Mouse (Mus musculus): Measurements from ENCODE around the gene Tnfaip8l3.
"Not testable (repeated sequence)": the region's sequence is repeated elsewhere in the genome, so short reads cannot be mapped to it uniquely, and the experiment has no call there.

Tnfaip8l3 gene

DNA sequence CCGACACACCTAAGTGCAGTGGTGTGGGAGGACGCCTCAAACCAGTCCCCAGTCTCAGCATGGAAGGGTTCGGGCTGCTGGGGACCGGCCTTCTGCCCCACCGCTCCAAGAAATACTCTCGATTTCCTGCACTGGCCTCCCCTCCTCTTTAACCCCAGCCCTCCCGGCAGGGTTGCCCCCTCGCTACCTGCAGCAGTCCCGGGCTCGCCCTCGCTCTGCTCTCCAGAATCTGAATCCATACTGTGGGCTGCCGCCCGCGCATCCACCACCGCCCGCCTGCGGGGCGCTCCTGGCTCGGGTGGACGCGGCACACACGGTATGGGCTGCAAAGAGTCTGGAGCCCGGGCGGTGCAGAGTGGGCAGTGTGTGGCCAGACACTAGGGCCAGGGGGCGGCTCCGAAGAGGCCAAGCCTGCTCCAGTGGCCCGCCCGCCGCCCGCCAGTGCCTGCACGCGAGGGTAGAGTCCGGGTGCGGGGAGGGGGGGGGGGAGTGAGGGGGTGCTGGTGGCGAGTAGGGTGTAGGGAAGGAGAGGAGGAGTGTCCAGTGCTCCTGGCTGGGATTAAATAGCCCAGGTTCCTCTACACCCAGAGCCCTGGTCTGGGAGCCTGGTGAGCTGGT lies at the start of gene Tnfaip8l3:
Tnfaip8l3 (minus strand) TSS at position 357 of the 618 bp plus-strand sequence.
- DNase-seq (ENCODE audit: low spot score in 2 of 2), result peak in 1 of 2 experiments; percentile 23

DNA sequence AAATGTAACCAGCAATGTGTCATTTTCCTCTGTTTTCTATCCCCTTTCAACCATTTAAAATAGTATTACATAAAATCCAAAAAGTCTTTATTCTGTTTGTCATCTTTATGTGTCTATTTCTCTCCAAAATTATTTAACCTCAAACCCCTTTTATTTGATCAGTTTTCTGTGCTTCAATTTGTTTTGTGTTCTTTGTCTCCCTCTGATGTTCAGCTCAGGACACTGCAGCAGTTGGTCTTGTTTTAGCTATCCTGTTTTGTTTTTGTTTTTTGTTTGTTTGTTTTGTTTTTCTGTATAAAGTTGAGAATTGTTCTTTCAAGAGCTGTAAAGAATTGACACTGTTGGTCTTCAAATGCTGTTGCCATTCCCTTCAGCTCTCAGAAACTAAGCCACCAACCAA lies 44.5 kb upstream of the Tnfaip8l3 start:
- DNase-seq (ENCODE audit: low spot score in 2 of 2), result peak; percentile 42 to 48

DNA sequence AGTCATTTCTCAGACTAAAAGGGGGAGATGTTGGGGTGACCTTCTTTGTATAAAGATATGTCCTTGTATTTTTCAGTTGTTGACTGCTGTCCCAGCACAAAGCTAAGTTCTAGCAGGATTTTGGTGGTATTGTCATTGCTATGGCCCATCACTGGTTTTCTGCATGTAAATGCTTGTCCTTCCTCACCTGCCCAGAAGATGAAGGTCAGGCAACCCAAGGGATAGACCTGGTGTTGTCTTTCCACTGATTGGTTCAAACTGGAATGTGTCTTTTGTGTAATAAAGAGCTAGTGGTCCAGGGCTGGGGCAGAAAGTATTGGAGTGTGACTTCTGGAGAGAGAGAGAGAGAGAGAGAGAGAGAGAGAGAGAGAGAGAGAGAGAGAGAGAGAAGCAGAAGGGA lies 30.4 kb upstream of the Tnfaip8l3 start:
- no peak for DNase-seq (ENCODE audit: low spot score in 2 of 2)

DNA sequence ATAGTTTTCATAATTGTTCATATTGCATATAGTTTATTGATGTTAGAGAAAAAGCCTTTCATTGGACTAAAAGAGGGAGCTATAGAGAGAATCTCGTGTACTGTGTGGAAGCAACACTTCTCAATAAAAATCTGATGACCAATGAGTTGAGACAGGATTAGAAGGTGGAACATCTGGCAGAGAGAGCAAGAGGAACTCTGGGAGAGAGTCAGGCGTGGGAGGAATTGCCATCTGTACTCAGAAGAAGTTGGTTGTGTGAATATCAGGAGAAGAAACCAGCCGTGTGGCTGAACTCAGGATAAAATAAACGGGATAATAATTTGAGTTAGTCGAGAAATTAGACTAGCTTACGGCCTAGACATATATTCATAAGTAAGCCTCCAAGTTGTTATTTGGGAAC lies 28.9 kb upstream of the Tnfaip8l3 start:
- peak; percentile 25 to 26 for DNase-seq (ENCODE audit: low spot score in 2 of 2)

DNA sequence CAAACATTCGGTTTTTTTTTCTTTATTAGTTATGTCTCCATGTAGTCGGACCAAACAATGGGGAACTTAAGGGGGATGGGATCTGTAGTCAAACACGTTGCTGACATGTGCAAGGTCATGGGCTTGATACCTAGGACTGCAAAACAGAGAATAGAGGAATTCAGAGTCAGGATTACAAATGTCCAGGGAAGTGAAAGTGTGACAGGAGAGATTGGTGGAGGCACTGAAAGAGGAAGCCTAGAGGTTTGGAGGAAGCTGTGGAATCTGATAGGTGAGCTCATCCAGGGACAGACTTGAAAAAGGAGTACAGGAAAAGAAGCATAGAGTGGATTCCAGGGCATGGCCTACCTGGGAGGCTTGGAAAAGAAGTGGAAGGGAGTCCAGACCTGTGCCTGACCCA lies 16.1 kb upstream of the Tnfaip8l3 start:
- no peak for DNase-seq (ENCODE audit: low spot score in 2 of 2)

DNA sequence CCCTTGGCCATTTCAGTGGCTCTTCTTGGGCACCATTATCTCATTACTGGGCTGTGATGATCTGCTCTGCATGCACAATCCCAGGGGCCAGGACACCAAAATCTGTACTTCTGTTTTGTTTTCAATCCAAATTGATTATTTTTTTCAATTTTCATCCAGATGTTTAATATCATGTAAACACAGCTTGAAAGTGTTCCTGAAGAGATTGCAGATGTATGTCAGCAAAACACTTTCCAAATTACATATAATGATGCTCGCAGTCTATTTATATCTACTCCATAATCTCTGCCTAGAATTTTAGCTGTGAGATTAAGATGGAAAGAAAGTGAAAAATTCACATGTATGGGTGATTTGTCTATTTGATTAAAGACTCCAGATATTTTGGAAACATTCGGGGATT lies 9.6 kb upstream of the Tnfaip8l3 start:
- no peak for DNase-seq (ENCODE audit: low spot score in 2 of 2)

DNA sequence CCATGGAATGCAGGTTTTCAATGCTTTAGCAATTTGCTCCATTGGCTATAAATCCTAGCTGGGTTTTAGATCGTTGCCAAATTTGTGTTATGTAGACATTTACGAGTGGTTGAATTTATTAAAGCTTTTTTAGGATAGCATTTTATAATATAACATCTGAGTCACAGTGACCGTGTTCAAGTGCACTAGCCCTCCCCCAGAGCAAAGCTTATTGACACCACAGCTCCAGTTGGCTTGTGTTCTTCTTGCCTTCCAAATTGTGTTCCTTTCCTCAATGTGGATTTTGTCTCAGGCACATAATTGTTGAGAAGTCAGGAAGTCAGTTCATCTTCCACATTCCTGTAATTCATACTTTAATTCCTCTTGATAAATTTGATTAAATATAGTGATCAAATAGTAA lies 6.7 kb upstream of the Tnfaip8l3 start:
- DNase-seq (ENCODE audit: low spot score in 2 of 2), result no peak

DNA sequence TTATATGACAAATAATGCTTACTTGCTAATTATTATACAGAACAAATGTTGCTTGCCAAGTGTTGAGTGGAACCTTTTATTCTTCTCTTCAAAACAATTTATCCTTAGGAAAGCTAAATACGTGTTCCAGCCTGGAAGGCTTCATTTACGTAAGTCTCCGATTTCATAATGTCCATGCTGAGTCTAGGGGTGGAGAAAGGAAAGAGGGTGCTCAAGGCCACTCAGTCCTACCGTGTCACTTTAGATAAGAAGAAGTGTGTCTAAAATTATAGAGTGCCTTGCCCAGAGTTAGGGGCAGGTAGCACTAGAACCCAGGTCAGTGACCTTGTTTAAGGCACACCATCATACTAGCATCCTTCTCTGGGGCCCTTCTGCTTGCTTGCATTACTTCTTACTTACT lies 5.5 kb upstream of the Tnfaip8l3 start:
- DNase-seq (ENCODE audit: low spot score in 2 of 2), result no peak

DNA sequence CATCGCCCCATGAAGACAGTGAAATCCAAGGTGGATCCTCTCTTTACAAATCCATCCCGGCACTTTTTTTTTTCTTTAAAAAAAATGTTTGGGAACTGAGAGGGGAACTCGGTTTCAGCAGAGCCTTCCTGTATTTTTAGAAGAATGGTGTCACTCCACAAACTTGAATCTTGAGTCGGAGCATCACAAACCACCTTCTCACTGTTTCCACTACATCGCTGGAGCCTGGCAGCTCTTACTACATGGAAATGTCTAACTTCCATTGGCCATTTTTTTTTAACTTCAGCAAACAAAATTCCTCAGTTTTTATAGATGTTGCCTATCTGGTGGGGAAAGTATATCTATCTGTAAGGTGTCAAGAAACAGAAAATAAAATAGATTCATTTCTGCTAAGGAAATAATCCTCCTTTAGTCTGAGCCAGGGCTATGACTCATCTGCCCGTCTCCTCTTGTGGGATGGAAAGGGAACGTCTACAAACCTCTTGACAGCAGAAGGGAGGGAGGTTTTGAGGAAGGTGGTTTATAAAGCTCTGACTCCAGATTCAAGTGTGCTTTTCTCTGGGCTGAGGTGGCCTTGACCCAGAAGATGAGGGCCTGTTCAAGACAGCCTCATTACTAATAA lies 3.4 kb upstream of the Tnfaip8l3 start:
- no peak for DNase-seq (ENCODE audit: low spot score in 2 of 2)

DNA sequence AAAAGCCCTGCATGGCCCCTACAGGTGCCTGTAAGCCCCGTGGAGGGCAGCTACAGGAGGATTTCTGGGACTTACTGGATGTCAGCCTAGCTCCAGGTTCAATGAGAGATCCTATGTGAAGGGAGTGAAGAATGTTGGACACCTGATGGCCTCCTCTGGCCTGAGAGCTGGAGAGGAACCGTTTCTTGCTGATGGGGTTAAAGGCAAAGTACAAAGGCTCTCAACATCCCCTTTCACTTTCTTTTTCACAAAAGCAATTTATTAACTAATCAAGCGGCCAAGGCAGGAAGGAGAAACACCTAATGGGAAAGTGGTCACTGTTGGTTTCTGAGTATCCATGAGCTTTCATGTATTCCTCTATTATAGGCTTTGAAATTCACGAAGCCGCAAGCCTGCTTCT lies 1.0 kb upstream of the Tnfaip8l3 start:
- DNase-seq (ENCODE audit: low spot score in 2 of 2), result no peak

DNA sequence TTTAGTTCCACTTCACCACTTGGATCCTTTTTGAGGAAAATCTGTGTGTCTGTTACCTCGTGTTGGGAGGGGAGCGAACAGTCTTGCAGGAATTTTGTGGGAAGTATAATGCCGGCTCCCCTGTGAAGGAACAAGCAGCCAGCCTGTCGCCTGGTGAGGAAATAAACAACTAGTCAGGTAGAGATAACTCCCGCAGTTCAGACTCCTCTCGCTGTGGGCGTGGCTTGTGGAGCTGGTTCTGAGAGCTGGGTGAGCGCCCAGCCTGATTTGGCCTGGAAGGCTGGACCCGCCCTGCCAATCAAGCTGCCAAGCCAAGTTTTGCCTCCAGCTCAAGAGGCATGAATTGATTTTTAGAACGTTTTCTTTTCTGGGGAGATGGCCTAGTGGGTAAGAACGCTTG lies 589 bp upstream of the Tnfaip8l3 start:
- DNase-seq (ENCODE audit: low spot score in 2 of 2), result peak; percentile 55 to 68

DNA sequence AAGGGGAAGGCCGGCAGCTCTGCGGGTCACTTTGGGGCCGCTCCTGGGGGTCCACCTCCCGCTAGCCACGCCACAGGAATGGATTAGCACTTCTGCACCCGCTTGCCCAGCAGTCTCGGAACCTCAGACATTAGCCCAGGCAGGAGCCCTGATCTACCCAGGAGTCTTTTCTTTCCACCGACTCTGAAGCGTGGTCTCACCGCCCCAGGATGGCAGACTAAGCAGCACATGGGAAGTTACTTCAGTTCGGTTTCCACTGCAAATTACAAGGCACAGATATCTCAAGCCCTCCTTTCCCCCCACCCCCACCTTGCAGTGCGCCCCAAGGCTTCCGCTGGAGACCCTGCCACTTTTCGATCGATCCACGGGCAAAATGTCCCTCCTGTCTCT lies 551 bp downstream of the Tnfaip8l3 start:
- no peak for DNase-seq (ENCODE audit: low spot score in 2 of 2)

DNA sequence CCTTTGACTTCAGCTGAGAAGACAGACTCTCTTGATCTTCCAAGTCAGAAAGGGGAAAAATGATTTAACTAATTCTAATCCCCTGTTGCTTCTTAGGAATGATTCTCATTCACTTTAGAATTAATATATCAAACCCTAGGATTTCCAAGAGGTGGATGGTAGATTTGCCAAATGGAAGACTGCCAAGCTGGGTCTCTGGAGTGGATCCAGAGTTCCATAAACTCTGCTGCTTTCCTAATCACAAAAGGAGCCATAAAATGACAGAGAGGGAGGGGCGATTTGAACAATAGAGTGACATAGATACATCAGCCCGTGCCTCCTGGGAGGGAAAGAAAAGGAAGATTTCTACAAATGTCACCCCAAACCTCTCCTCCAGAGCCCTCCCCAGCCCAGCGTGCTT lies 3.4 kb downstream of the Tnfaip8l3 start:
- no peak for DNase-seq (ENCODE audit: low spot score in 2 of 2)

DNA sequence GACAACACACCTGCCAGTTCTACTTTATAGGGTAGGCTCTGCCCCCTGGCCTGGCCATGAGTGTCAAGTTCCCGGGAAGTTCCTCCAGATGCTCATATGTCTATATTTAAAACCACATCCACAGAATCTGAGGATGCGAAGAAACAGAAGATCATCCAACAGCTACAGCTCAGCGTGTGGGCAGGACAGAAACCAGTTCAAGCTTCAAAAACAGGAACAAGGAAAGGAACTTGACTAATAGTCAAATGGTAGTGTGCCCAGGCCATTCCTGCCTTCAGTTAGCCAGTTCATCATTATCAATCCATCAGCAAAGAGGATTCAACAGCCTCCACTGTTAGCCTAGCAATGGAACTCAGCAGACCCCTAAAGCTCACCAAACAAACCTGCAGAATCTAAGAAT lies 4.5 kb downstream of the Tnfaip8l3 start:
- no peak for DNase-seq (ENCODE audit: low spot score in 2 of 2)

DNA sequence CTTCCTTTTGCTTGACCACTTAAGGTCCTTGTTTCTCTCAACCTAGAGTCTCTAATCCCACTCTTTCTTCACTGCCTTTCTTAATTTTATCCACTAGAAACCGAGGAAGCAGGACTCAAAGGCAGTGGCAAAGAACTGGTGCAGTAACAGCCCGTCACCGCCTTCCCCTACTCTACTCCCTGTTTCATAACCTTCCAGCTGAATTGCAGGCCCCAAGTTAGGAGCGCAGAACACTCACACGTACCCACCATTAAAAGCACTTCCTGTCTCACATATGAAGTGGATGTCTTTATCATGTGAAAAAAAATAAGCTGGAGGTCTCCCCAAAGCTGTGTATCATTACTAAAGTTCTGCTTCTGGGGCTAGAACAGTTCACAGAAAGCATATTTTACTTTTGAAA lies 6.5 kb downstream of the Tnfaip8l3 start:
- no peak for DNase-seq (ENCODE audit: low spot score in 2 of 2)

DNA sequence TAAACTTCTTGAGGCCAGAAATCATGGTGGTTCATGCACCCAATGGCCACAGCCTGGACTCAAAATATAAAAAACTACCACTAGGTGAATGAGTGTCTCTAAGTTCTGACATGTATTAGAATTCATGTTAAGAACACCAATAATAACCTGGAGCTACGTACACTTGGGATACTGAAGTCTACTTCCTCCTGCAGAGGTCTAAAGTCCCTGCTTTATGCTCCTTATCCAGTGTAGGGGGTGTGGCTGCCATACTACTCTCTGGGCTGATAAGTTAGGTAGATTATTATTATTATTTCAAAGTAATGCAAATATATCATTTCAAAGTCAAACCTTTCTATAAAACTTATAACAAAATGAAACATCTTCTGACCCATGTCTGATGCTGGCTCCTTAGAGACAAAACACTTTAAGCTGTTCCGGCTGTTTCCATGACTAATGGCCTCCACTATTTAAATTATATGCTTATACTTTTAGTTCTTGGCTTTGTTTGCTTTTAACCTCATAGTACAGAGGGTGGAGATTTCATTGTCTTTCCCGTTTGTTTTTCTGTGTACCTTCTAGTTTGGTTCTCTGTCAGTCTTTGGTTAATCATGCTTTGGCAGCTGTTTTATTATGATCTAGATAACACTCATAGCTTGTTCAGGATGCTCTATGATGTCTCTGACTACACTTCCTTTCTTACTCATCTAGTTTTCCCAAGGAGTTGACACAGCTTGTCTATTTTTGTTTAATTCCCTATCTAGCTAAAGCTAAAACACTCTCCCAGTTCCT lies 16.7 kb downstream of the Tnfaip8l3 start:
- DNase-seq (ENCODE audit: low spot score in 2 of 2), result no peak

DNA sequence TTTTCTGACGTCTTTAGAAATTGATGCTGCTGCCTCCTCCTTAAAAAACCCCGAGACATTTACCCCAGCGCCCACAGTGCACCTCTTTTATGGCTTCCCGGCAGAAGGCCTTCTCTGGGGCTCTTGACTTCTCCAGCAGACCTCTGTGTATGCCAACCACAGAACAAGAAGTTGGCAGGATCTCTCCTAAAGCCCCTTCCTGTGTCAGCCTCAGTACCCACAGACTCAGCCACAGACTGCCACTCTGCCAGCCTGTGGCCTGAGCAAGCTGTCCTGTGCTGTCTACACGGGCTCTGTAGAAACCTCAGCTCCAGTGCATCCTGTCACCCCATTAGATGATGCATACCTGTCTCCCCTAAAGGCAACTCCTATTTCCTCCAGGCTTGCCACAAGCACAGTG lies 19.2 kb downstream of the Tnfaip8l3 start:
- no peak for DNase-seq (ENCODE audit: low spot score in 2 of 2)

DNA sequence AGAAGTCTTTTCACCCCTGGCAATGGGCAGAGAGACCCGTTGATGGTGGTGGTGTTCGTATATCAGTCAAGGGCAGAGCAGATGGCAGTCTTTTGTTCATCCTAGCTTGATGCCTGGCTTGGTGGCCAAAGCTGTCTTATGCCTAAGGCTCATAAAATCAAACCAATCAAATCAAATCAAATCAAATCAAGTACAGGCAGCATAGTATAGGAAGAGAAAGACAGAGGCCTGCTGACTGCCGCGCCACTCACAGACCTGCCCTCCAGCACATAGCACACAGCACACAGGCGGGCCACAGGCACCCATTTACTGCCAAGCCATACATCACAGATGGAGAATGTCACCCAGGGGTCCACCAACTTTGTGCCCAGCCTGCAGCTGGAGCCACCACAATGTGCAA lies 25.1 kb downstream of the Tnfaip8l3 start:
- DNase-seq (ENCODE audit: low spot score in 2 of 2), result no peak

DNA sequence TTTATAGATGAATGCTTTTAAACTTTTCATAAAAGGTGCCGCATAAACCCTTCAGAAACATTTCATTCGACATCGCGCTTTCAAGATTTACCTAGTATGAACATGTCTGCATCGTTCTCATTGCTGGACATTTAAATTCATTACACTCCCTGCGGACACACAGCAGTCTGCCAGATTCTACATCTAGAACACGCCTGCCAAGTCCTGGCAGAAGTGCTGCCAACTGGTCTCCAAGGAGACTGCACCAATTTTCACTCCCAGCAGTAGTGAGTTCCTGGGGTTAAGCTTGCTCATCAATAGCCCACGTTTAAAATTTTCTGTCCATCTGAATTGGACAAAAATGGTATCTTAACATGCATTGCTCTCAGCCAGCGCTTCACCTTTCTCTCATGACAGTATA lies 30.5 kb downstream of the Tnfaip8l3 start:
- DNase-seq (ENCODE audit: low spot score in 2 of 2), result peak; percentile 31 to 53

DNA sequence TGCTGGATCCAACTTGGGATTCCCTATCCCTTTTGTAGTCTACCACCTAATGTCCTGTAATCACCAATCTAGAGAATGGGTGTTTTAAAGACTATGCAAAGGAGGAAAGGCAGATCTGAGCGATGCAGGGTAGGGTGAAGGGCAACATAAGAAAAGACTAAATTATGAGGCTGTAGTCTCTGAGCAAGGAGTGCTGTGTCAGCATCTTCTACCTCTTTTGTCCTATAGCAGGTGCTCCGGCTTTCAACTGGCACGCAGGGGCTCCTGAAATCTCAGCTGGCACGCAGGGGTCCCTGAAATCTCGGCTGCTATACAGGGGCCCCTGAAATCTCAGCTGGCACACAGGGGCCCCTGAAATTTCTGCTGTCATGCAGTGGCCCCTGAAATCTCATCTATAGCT lies 33.5 kb downstream of the Tnfaip8l3 start:
- DNase-seq (ENCODE audit: low spot score in 2 of 2), result no peak

DNA sequence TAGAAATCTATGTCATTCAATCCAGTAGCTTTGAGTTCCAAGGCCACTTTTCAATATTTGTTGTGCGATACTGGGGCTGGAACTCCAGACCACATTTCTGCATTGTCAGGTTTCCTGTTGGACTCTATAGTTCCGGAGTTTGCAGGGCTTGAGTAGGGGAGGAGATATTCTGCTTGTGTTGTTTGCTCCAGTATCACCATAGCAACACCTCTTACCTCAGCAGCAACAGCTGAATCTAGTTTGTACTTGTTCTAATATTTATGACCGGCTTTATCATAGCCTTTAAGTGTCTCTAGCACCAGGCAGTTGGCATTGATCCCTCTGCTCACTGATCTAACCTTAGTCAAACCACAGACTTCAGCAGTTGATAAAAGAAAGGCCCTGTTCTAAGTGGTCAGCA lies 45.4 kb downstream of the Tnfaip8l3 start:
- DNase-seq (ENCODE audit: low spot score in 2 of 2), result no peak

DNA sequence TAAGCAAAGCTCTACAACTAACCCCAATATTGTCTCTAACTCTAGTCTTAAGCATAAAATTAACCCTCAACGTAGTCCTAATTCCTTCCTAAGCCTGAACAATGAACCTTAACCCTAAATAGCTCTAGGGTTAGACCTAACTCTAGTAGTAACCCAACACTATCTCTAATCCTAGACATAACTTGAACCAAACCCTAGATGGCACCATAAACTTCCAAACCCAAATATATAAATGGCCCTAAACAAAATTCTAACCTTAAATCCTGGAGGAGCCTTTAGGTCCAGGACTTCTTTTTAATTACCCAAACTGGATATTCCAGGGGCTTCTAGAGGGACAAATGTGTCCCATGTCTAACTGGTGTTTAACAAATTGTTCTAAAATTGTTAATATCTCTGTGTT lies 73.7 kb downstream of the Tnfaip8l3 start:
- DNase-seq (ENCODE audit: low spot score in 2 of 2), result no peak

DNA sequence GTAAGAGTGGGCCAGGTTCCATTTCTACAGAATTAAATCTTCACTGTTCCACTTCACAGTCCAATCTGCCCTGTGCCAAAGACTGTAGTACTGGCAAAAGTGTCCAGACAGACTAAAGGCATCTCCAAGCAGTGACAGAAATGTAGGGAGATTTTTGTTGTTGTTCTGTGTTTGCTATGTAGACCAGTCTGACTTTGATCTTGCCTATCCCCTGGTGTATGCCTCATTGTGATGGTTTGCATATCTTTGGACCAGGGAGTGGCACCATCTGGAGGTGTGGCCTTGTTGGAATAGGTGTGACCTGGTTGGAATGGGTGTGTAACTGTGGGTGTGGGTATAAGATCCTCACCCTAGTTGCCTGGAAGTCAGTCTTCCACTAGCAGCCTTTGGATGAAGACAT lies 75.6 kb downstream of the Tnfaip8l3 start:
- DNase-seq (ENCODE audit: low spot score in 2 of 2), result not testable (repeated sequence)

All from right cerebral cortex, adult 2 months (tissue).